Mouse (Mus musculus): ENCODE data around the gene Slc25a27. TPM values are rescaled to one million over a fixed set of nuclear protein-coding genes. Genes with fewer than 3 reads are reported as not detected.

Gene Slc25a27
- polyA plus RNA-seq, 1 experiment, result 2.2 TPM

DNA sequence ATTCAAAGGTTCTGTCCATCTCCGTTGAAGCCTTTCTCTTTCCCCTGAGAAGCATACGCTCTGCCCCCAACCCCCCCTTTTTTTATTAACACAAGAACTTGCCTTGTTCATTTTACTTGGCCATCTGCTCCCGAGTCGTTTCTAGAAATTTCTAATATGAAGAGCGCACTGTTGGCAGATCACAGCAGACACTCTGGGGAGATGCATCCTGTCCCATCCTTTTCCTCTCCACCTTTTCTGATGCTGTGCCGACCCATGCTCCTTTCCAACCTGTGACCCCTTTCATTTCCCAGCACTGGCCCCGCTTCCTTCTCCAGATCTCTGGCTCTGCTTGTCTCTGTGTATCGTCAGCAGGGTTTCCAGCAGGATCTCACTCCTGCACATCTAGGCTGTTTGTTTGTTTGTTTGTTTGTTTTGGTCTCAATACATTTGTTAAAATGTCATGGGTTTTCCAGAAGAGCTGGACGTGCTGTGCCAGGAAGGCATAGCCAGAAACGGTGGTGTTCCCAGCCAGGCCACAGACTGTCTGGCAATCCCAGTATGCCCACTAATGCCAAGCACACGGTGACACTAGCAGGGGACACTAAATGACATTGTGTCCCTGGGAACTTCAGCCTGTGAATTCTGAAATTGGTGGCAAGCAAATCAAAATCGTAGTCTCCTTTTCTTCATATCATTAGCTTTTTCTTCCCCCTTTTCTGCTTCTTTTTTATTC lies 37.4 kb upstream of the Slc25a27 start:
- H3K4me3 ChIP-seq (ENCODE audit: insufficient read depth, low read depth, low read length), result no peak overlapping the region
- no peaks in the 10 kb centered on the region for H3K27me3 ChIP-seq (replicated peaks; ENCODE audit: control insufficient read depth, insufficient read depth, low read length)
- no peak for DNase-seq
- TF ChIP-seq CTCF (conservative IDR thresholded peaks at IDR 0.05; ENCODE audit: insufficient read depth, insufficient read length, low read depth, low read length) (no peak), POLR2A (IDR thresholded peaks at IDR 0.05; ENCODE audit: low read depth, low read length) (no peak)
- no peaks in the 10 kb centered on the region for H3K4me1 ChIP-seq (ENCODE audit: control insufficient read depth, insufficient read depth, low read length)
- H3K36me3 ChIP-seq (ENCODE audit: control insufficient read depth, insufficient read depth, low read length), result no peaks in the 10 kb centered on the region
- H3K27ac ChIP-seq (ENCODE audit: insufficient read depth, low read depth, low read length), result no peak overlapping the region
- 88% methylated on average over 12 of the region's 12 CpGs for WGBS

DNA sequence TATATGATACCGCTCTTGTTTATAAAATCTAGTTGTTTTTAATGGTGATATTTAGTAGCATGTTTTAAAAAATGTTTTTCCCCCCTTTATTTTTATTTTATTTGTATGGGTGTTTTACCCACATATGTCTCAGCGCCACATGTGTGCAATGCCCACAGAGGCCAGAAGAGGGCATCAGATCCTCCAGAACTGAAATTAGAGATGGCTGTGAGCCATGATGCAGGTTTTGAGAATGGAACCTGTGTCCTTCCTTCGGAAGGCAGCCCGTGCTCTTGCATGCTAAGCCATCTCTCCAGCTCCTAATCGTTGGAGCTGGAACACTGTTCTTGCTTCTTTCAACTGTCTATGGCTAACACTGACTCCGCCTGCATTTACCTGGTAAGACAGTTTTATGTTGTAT lies 34.0 kb upstream of the Slc25a27 start:
- H3K4me1 ChIP-seq (ENCODE audit: control insufficient read depth, insufficient read depth, low read length), result no peaks in the 10 kb centered on the region
- H3K27ac ChIP-seq (ENCODE audit: insufficient read depth, low read depth, low read length), result no peak overlapping the region
- TF ChIP-seq POLR2A (IDR thresholded peaks at IDR 0.05; ENCODE audit: low read depth, low read length), result no peak
- peak; percentile 71 for TF ChIP-seq CTCF (conservative IDR thresholded peaks at IDR 0.05; ENCODE audit: insufficient read depth, insufficient read length, low read depth, low read length)
- H3K4me3 ChIP-seq (ENCODE audit: insufficient read depth, low read depth, low read length), result no peak overlapping the region
- no peaks in the 10 kb centered on the region for H3K27me3 ChIP-seq (replicated peaks; ENCODE audit: control insufficient read depth, insufficient read depth, low read length)
- 63% methylated on average over 6 of the region's 6 CpGs for WGBS
- DNase-seq, result peak; percentile 55
- H3K36me3 ChIP-seq (ENCODE audit: control insufficient read depth, insufficient read depth, low read length), result no peaks in the 10 kb centered on the region

DNA sequence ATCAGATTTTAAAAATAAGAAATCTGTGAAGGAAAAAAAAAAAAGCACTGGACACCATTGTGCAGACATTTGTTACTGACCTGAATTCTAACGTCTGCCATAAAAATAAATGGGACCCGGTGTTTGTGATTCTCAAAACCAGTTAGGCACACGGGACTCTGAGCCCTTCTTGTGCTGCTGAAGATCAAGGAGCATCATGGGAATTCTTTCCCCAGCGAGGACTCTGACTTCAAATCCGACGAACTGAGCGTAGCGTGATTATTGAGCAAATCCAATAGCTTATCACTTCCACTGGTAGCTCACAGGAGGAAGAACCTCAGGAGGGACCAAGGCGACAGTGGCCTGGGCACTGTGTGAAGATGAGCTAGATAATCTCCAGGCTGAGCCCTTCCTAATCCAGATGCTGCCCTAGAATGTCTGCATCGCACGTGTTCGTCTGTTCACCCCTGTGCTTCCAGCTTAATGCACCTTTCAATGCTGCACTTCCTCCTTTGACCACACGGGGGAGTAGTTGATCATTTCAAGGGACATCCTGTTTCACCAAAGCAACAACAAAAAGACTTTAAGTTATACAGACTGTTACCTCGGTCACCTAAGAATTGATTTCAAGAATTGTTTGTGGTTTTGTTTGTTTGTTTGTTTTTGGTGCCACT lies 32.1 kb upstream of the Slc25a27 start:
- TF ChIP-seq POLR2A (IDR thresholded peaks at IDR 0.05; ENCODE audit: low read depth, low read length), result no peak
- TF ChIP-seq CTCF (conservative IDR thresholded peaks at IDR 0.05; ENCODE audit: insufficient read depth, insufficient read length, low read depth, low read length), result peak; percentile 74
- no peak overlapping the region for H3K4me3 ChIP-seq (ENCODE audit: insufficient read depth, low read depth, low read length)
- no peaks in the 10 kb centered on the region for H3K27me3 ChIP-seq (replicated peaks; ENCODE audit: control insufficient read depth, insufficient read depth, low read length)
- H3K36me3 ChIP-seq (ENCODE audit: control insufficient read depth, insufficient read depth, low read length), result no peaks in the 10 kb centered on the region
- DNase-seq, result peak; percentile 69
- WGBS, result 48% methylated on average over 14 of the region's 14 CpGs
- H3K4me1 ChIP-seq (ENCODE audit: control insufficient read depth, insufficient read depth, low read length), result no peaks in the 10 kb centered on the region
- no peak overlapping the region for H3K27ac ChIP-seq (ENCODE audit: insufficient read depth, low read depth, low read length)

DNA sequence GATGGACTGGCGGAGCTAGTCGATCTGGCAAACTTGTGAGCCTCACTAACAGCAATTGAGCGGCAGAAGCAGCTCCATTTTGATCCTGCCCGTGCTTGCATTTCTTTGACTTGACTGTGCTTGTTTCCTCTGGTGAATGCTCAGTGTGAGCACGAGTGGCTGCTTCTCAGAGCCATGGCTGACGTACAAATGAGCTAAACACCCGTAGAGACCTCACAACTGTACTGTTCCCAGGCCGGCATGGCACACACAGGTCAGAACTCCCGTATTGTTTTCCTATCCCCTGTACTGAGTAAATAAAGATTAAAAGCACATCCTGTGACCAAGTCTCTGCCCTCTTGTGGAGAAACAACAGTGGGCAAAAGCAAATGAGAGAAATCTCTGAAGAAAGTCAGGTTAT lies 22.6 kb upstream of the Slc25a27 start:
- no peaks in the 10 kb centered on the region for H3K4me1 ChIP-seq (ENCODE audit: control insufficient read depth, insufficient read depth, low read length)
- no peaks in the 10 kb centered on the region for H3K36me3 ChIP-seq (ENCODE audit: control insufficient read depth, insufficient read depth, low read length)
- no peaks in the 10 kb centered on the region for H3K27me3 ChIP-seq (replicated peaks; ENCODE audit: control insufficient read depth, insufficient read depth, low read length)
- TF ChIP-seq POLR2A (IDR thresholded peaks at IDR 0.05; ENCODE audit: low read depth, low read length) (no peak), CTCF (conservative IDR thresholded peaks at IDR 0.05; ENCODE audit: insufficient read depth, insufficient read length, low read depth, low read length) (no peak)
- H3K27ac ChIP-seq (ENCODE audit: insufficient read depth, low read depth, low read length), result no peak overlapping the region
- DNase-seq, result no peak
- no peak overlapping the region for H3K4me3 ChIP-seq (ENCODE audit: insufficient read depth, low read depth, low read length)
- 80% methylated on average over 9 of the region's 9 CpGs for WGBS

DNA sequence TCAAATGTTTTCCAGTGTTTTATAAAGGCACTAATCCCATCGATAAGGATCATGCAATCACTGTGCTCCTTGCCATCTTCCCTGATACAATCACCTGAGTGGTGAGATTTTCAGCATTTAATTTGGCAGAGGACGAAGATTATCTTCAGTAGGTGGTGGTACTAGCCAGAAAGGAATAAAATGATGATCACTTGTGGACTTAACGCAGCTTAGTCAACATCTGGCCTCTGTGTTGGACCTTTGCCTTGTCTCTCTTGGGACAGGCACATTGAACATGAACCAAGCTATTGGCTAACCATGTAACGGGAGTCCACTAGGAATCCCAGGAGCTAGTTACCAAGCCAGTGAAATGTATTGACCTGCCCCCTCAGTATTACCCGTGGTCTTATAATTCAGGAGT lies 17.6 kb upstream of the Slc25a27 start:
- no peak for DNase-seq
- Histone ChIP-seq H3K27me3 (replicated peaks; ENCODE audit: control insufficient read depth, insufficient read depth, low read length) (no peaks in the 10 kb centered on the region), H3K4me1 (ENCODE audit: control insufficient read depth, insufficient read depth, low read length) (no peaks in the 10 kb centered on the region), H3K36me3 (ENCODE audit: control insufficient read depth, insufficient read depth, low read length) (no peaks in the 10 kb centered on the region; the same call in 1 of the 2 replicates), H3K27ac (ENCODE audit: insufficient read depth, low read depth, low read length) (no peak overlapping the region), H3K4me3 (ENCODE audit: insufficient read depth, low read depth, low read length) (no peak overlapping the region)
- TF ChIP-seq CTCF (conservative IDR thresholded peaks at IDR 0.05; ENCODE audit: insufficient read depth, insufficient read length, low read depth, low read length) (no peak), POLR2A (IDR thresholded peaks at IDR 0.05; ENCODE audit: low read depth, low read length) (no peak)
- 95% methylated on average over 5 of the region's 5 CpGs for WGBS

DNA sequence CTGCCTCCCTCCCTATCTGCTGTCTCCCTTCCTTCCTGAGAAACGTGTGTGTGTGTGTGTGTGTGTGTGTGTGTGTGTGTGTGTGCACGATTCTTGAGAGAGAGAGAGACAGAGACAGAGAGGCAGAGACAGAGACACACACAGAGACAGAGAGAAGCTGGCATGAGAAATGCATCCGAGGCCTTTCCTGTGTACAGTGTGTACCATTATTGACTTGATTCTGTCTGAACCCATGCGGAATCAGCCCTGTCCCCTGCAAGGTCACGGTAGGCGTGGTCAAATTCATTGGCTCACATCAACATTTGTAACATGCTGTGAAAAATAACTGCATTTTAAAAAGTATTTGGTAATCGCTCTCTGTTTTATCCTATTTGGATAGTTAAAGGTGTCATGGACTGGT lies 17.1 kb upstream of the Slc25a27 start:
- TF ChIP-seq POLR2A (IDR thresholded peaks at IDR 0.05; ENCODE audit: low read depth, low read length) (no peak), CTCF (conservative IDR thresholded peaks at IDR 0.05; ENCODE audit: insufficient read depth, insufficient read length, low read depth, low read length) (no peak)
- no peaks in the 10 kb centered on the region; the same call in 1 of the 2 replicates for H3K36me3 ChIP-seq (ENCODE audit: control insufficient read depth, insufficient read depth, low read length)
- DNase-seq, result no peak
- H3K4me3 ChIP-seq (ENCODE audit: insufficient read depth, low read depth, low read length), result no peak overlapping the region
- H3K27ac ChIP-seq (ENCODE audit: insufficient read depth, low read depth, low read length), result no peak overlapping the region
- 84% methylated on average over 7 of the region's 7 CpGs for WGBS
- H3K27me3 ChIP-seq (replicated peaks; ENCODE audit: control insufficient read depth, insufficient read depth, low read length), result no peaks in the 10 kb centered on the region
- no peaks in the 10 kb centered on the region for H3K4me1 ChIP-seq (ENCODE audit: control insufficient read depth, insufficient read depth, low read length)

DNA sequence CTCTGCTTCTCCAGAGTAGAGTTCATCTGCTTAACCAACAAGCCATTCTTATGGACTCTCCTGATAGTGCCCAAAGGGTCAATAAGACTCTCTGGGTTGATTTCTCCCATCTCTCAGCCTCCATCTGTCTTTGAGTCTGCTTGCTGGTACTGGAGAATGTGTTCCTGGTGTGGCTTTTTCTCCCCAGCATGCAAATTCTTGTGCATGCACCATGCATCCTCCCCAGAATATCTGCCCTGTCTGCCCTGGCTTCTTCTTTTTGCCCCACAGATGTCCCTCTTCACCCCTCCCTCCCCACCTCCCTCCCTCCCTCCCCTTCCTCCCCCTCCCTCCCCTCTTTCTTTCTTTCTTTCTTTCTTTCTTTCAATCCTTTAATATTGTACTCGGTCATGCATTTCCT lies 10.3 kb upstream of the Slc25a27 start:
- Histone ChIP-seq H3K4me1 (ENCODE audit: control insufficient read depth, insufficient read depth, low read length) (peaks cover 3% of the 10 kb centered on the region; the same call in 1 of the 2 replicates), H3K36me3 (ENCODE audit: control insufficient read depth, insufficient read depth, low read length) (no peaks in the 10 kb centered on the region), H3K27ac (ENCODE audit: insufficient read depth, low read depth, low read length) (no peak overlapping the region), H3K4me3 (ENCODE audit: insufficient read depth, low read depth, low read length) (no peak overlapping the region), H3K27me3 (replicated peaks; ENCODE audit: control insufficient read depth, insufficient read depth, low read length) (no peaks in the 10 kb centered on the region)
- WGBS, result 14% methylated on average over 1 of the region's 1 CpGs
- no peak for DNase-seq
- no peak for TF ChIP-seq POLR2A (IDR thresholded peaks at IDR 0.05; ENCODE audit: low read depth, low read length)
